13 mouse cellular contexts compared by ENCODE assay signal in genomic region chr17:85159526-85159925, GRCm38 (mm10).
"Had no signal": no experiment of that assay in that cellular context is flagged by ENCODE, and none has a peak within 500 bp of the region (broad histone marks: within the 10 kb centered on the region; RNA-seq: fewer than 3 reads in every experiment).

No protein-coding gene starts in this region.

- H3K4me3 ChIP-seq: limb, embryonic 13.5 days; neural tube, embryonic 12.5 days had no signal

- DNase-seq: kidney, adult 11 months; kidney, adult 9 months; kidney, postnatal 14 days; left cerebral cortex, postnatal 4 days; lung, adult 2 months; lung, postnatal 36 days; midbrain, embryonic 14.5 days; thymus, postnatal 4 days had no signal

- H3K27me3 ChIP-seq: limb, embryonic 13.5 days; neural tube, embryonic 12.5 days had no signal

- H3K9me3 ChIP-seq: limb, embryonic 13.5 days; neural tube, embryonic 12.5 days had no signal

- H3K4me1 ChIP-seq: limb, embryonic 13.5 days; neural tube, embryonic 12.5 days had no signal

- H3K27ac ChIP-seq: limb, embryonic 13.5 days; liver, embryonic 14.5 days; neural tube, embryonic 12.5 days; stomach, postnatal 0 days had no signal

- ATAC-seq: lung, postnatal 0 days had no signal

- H3K4me2 ChIP-seq: limb, embryonic 13.5 days; neural tube, embryonic 12.5 days had no signal

- H3K36me3 ChIP-seq: limb, embryonic 13.5 days; neural tube, embryonic 12.5 days had no signal

- H3K9ac ChIP-seq: limb, embryonic 13.5 days; liver, embryonic 14.5 days; neural tube, embryonic 12.5 days had no signal
